Mouse (Mus musculus): ENCODE results near the gene Tle3. TPM values are rescaled to one million over a fixed set of nuclear protein-coding genes. Genes with fewer than 3 reads are reported as not detected.

Gene Tle3
- polyA plus RNA-seq, 1 experiment from 2014 or later, result 3.2 TPM

DNA sequence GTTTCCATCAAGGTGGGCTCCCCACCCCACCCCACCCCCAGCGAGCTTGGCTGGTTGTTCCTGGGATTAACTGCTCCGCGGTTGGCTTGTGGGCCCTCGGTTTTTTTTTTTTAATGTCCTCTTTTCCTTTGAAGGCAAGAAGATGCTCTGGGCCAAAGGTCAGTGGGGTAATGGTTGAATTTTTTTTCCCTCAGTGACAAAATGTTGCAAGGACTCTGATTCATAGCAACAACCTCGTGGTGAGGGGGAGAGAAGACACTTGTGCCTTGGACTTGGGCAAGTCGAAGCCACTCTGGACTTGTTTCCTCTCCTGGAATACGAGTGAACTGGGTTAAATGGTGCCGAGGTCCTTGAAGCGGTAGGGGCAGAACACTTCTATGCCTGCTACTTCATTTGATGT is 34.5 kb upstream of the Tle3 start:
- Histone ChIP-seq H3K9ac (replicated peaks) (no peak overlapping the region), H3K9me3 (ENCODE audit: low read length) (no peaks in the 10 kb centered on the region), H3K4me1 (ENCODE audit: insufficient read depth) (peaks cover 25% of the 10 kb centered on the region), H3K4me2 (ENCODE audit: low read depth, low read length) (no peak overlapping the region), H3K4me3 (ENCODE audit: low read depth, low read length) (no peak overlapping the region), H3K27ac (ENCODE audit: low read depth) (no peak overlapping the region), H3K36me3 (replicated peaks; ENCODE audit: insufficient read depth, low read length) (no peaks in the 10 kb centered on the region), H3K27me3 (ENCODE audit: insufficient read depth, low read length) (peaks cover 4% of the 10 kb centered on the region)
- 16% methylated on average over 9 of the region's 9 CpGs for WGBS (ENCODE audit: insufficient replicate concordance)
- TF ChIP-seq CTCF (IDR thresholded peaks at IDR 0.05; ENCODE audit: low read depth) (no peak), EP300 (IDR thresholded peaks at IDR 0.05; ENCODE audit: low read depth) (no peak)
- ATAC-seq (no peak), DNase-seq (no peak)

DNA sequence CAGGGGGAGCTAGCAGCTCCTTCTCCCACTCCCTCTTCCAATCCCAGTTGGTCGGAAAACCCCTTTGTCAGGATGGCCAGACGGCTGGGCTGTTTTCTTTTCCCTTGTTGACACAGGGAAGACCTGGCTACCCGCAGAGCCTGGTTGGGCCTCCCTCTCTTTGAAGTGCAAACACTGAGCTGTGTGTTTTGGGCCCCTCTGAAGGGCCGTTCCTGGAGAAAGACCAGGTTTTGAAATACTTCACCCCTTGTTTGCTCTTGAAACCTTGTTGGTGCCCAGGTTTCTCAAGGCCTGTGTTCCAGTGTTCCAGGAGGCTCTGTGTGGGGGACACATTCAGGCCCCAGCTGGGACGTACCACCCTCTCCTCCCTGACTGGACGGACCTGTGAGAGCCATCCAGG is 32.9 kb upstream of the Tle3 start:
- peak; percentile 63 for ATAC-seq

DNA sequence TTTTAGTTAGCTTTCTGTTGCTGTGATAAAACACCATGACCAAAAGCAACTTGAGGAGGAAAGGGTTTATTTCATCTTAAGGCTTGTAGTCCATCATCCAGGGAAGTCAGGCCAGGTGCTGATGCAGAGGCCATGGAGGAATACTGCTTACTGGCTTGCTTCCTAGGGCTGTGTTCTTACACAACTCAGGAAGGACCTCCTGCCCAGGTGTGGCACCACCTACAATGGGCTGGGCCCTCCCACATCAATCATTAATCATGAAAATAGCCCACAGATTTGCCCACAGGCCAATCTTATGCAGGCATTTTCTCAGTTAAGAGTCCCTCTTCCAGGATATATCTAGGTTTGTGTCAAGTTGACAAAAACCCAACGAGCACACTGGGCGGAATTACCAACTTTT is 31.8 kb upstream of the Tle3 start:
- DNase-seq, result no peak
- Histone ChIP-seq H3K4me2 (ENCODE audit: low read depth, low read length) (no peak overlapping the region), H3K9me3 (ENCODE audit: low read length) (no peaks in the 10 kb centered on the region), H3K36me3 (replicated peaks; ENCODE audit: insufficient read depth, low read length) (no peaks in the 10 kb centered on the region), H3K27ac (ENCODE audit: low read depth) (no peak overlapping the region), H3K4me3 (ENCODE audit: low read depth, low read length) (no peak overlapping the region), H3K27me3 (ENCODE audit: insufficient read depth, low read length) (peaks cover 4% of the 10 kb centered on the region), H3K9ac (replicated peaks) (no peak overlapping the region), H3K4me1 (ENCODE audit: insufficient read depth) (peaks cover 21% of the 10 kb centered on the region)
- TF ChIP-seq CTCF (IDR thresholded peaks at IDR 0.05; ENCODE audit: low read depth) (no peak), EP300 (IDR thresholded peaks at IDR 0.05; ENCODE audit: low read depth) (no peak)
- 54% methylated on average over 2 of the region's 2 CpGs for WGBS (ENCODE audit: insufficient replicate concordance)
- peak; percentile 74 for ATAC-seq

More for the DNA sequence above, 32.9 kb upstream of the Tle3 start:
- 50% methylated on average over 6 of the region's 6 CpGs for WGBS (ENCODE audit: insufficient replicate concordance)
- Histone ChIP-seq H3K27me3 (ENCODE audit: insufficient read depth, low read length) (peaks cover 4% of the 10 kb centered on the region), H3K9me3 (ENCODE audit: low read length) (no peaks in the 10 kb centered on the region), H3K27ac (ENCODE audit: low read depth) (peak overlapping the region; percentile 61; the same call in 1 of the 2 replicates), H3K4me1 (ENCODE audit: insufficient read depth) (peaks cover 21% of the 10 kb centered on the region), H3K4me2 (ENCODE audit: low read depth, low read length) (no peak overlapping the region), H3K36me3 (replicated peaks; ENCODE audit: insufficient read depth, low read length) (no peaks in the 10 kb centered on the region), H3K9ac (replicated peaks) (no peak overlapping the region), H3K4me3 (ENCODE audit: low read depth, low read length) (no peak overlapping the region)
- no peak for DNase-seq
- TF ChIP-seq EP300 (IDR thresholded peaks at IDR 0.05; ENCODE audit: low read depth), result 0 out of 2 replicates have a peak, but pooled peaks have one; percentile 16
- no peak for TF ChIP-seq CTCF (IDR thresholded peaks at IDR 0.05; ENCODE audit: low read depth)

DNA sequence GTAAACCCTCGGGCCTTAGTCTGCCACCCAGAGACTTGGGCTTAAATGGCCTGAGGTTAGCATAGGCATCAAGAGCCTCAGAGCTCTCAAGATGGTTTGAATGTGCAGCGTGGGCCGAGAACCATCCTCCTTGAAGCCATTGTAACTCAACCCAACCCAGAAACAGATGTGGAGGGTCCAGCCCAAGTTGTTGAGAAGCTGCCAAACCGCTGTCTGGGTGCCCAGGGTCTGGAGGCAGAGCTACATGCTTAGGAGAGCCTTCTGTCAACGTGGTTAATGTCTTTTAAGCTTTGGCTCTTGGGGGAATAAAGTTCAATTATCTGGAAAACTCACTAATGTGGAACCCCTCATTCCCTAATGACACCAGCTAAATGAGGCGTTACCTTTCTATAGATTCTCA is 29.9 kb upstream of the Tle3 start:
- WGBS (ENCODE audit: insufficient replicate concordance), result 69% methylated on average over 6 of the region's 6 CpGs
- Histone ChIP-seq H3K27ac (ENCODE audit: low read depth) (no peak overlapping the region), H3K4me2 (ENCODE audit: low read depth, low read length) (no peak overlapping the region), H3K4me3 (ENCODE audit: low read depth, low read length) (no peak overlapping the region), H3K27me3 (ENCODE audit: insufficient read depth, low read length) (peaks cover 4% of the 10 kb centered on the region), H3K9me3 (ENCODE audit: low read length) (no peaks in the 10 kb centered on the region), H3K9ac (replicated peaks) (no peak overlapping the region), H3K4me1 (ENCODE audit: insufficient read depth) (peaks cover 27% of the 10 kb centered on the region), H3K36me3 (replicated peaks; ENCODE audit: insufficient read depth, low read length) (no peaks in the 10 kb centered on the region)
- DNase-seq (no peak), ATAC-seq (no peak)
- no peak for TF ChIP-seq EP300 (IDR thresholded peaks at IDR 0.05; ENCODE audit: low read depth)
- no peak for TF ChIP-seq CTCF (IDR thresholded peaks at IDR 0.05; ENCODE audit: low read depth)

DNA sequence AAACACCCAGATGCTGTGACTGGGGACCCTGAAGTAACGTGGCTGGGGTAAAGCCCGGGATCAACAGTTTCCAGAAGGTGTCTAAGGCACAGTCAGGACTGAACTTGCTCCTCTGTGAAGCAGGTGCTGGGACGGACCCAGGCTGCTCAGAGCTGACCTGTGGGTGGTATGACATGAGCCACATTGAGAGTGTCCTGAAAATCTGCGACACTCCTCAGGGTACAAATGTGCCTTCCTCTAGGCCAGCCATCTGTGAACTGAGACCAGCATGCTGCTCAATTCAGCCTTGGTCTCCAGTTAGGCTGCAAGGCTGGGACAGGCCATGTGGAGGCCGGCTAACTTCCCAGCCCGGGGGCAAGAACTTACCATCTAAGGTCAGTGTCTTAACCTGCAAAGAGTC is 27.5 kb upstream of the Tle3 start:
- no peak overlapping the region for H3K4me3 ChIP-seq (ENCODE audit: low read depth, low read length)
- ATAC-seq (no peak), DNase-seq (no peak)
- no peak overlapping the region for H3K4me2 ChIP-seq (ENCODE audit: low read depth, low read length)
- no peaks in the 10 kb centered on the region for H3K27me3 ChIP-seq (ENCODE audit: insufficient read depth, low read length)
- no peaks in the 10 kb centered on the region for H3K9me3 ChIP-seq (ENCODE audit: low read length)
- H3K36me3 ChIP-seq (replicated peaks; ENCODE audit: insufficient read depth, low read length), result no peaks in the 10 kb centered on the region
- H3K9ac ChIP-seq (replicated peaks), result no peak overlapping the region
- peaks cover 25% of the 10 kb centered on the region for H3K4me1 ChIP-seq (ENCODE audit: insufficient read depth)
- no peak overlapping the region for H3K27ac ChIP-seq (ENCODE audit: low read depth)
- TF ChIP-seq CTCF (IDR thresholded peaks at IDR 0.05; ENCODE audit: low read depth) (no peak), EP300 (IDR thresholded peaks at IDR 0.05; ENCODE audit: low read depth) (no peak)
- 74% methylated on average over 6 of the region's 6 CpGs for WGBS (ENCODE audit: insufficient replicate concordance)

DNA sequence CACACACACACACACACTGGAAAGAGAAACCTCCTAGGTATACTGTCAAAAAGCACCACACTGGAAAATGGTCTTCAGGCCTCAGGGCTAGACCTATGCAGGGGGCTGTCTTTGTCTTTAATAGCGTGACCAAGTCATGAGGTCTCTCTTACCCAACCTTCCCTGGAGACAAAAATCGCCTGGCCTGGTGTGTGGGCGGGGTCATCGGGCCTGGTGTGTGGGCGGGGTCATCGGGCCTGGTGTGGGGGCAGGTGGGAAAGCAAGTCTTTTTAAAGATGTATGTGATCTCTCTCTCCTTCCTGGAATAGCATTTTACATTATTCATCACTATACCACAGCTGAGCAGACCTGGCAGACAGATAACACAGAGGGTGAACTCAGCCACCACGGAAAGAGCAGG is 25.2 kb upstream of the Tle3 start:
- Histone ChIP-seq H3K9me3 (ENCODE audit: low read length) (no peaks in the 10 kb centered on the region), H3K4me2 (ENCODE audit: low read depth, low read length) (no peak overlapping the region), H3K27ac (ENCODE audit: low read depth) (no peak overlapping the region), H3K36me3 (replicated peaks; ENCODE audit: insufficient read depth, low read length) (no peaks in the 10 kb centered on the region), H3K27me3 (ENCODE audit: insufficient read depth, low read length) (no peaks in the 10 kb centered on the region), H3K9ac (replicated peaks) (no peak overlapping the region), H3K4me3 (ENCODE audit: low read depth, low read length) (no peak overlapping the region), H3K4me1 (ENCODE audit: insufficient read depth) (peaks cover 35% of the 10 kb centered on the region)
- peak; percentile 67 for DNase-seq
- peak; percentile 48; the same call in 1 of the 2 replicates for ATAC-seq
- TF ChIP-seq EP300 (IDR thresholded peaks at IDR 0.05; ENCODE audit: low read depth) (no peak), CTCF (IDR thresholded peaks at IDR 0.05; ENCODE audit: low read depth) (no peak)
- WGBS (ENCODE audit: insufficient replicate concordance), result 21% methylated on average over 7 of the region's 7 CpGs

DNA sequence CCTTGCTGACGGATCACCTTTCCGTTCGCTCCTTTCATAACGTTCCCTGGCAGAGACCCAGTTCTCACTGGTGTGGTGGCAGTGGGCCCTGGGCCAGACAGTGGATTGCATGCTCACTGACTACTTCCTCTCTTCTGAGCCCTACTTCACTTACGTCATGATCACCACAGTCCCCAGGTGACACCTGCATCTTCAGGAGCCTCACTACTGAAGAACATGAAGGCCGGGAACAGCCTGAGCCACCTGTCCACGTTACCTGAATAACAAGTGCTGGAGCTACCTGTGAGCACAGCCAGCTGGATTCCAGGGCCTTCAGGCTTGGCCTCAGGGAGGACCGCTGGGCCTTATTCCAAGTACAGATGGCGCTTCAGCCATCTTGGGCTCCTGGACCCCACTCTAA is 24.1 kb upstream of the Tle3 start:
- H3K27me3 ChIP-seq (ENCODE audit: insufficient read depth, low read length), result no peaks in the 10 kb centered on the region
- H3K4me2 ChIP-seq (ENCODE audit: low read depth, low read length), result no peak overlapping the region
- no peak overlapping the region for H3K27ac ChIP-seq (ENCODE audit: low read depth)
- peak; percentile 66 for ATAC-seq
- no peaks in the 10 kb centered on the region for H3K36me3 ChIP-seq (replicated peaks; ENCODE audit: insufficient read depth, low read length)
- WGBS (ENCODE audit: insufficient replicate concordance), result 58% methylated on average over 9 of the region's 9 CpGs
- peaks cover 35% of the 10 kb centered on the region for H3K4me1 ChIP-seq (ENCODE audit: insufficient read depth)
- H3K4me3 ChIP-seq (ENCODE audit: low read depth, low read length), result no peak overlapping the region
- peak; percentile 76 for DNase-seq
- H3K9ac ChIP-seq (replicated peaks), result no peak overlapping the region
- TF ChIP-seq EP300 (IDR thresholded peaks at IDR 0.05; ENCODE audit: low read depth), result no peak
- H3K9me3 ChIP-seq (ENCODE audit: low read length), result no peaks in the 10 kb centered on the region

Data from liver, postnatal 0 days (tissue).